Mouse (Mus musculus): ENCODE measurements around the gene Apoc4.

DNA sequence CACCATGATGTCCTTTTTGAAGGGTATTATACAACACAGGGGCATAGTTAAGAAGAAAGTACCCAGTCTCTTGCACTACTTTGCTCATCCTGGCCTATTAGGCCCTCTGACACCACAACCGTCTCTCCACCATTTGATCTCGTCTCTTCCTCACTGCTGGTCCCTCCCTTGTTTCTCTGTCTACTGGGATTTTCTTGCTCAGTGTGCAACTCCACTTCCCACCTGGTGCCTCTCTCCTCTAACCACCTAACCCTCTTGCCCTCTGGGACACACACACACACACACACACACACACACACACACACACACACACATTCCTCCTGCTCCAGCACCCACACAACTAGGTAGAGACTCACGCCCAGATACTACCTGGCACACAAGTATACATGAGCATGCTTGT, 2.4 kb downstream of the Apoc4 start:
- no peak for TF ChIP-seq CTCF (IDR thresholded peaks at IDR 0.05; ENCODE audit: low read depth)
- no peak for TF ChIP-seq EP300 (optimal IDR thresholded peaks at IDR 0.05)

Measured in stomach, postnatal 0 days (tissue).